Mouse (Mus musculus): ENCODE measurements around the gene Cers6.

DNA sequence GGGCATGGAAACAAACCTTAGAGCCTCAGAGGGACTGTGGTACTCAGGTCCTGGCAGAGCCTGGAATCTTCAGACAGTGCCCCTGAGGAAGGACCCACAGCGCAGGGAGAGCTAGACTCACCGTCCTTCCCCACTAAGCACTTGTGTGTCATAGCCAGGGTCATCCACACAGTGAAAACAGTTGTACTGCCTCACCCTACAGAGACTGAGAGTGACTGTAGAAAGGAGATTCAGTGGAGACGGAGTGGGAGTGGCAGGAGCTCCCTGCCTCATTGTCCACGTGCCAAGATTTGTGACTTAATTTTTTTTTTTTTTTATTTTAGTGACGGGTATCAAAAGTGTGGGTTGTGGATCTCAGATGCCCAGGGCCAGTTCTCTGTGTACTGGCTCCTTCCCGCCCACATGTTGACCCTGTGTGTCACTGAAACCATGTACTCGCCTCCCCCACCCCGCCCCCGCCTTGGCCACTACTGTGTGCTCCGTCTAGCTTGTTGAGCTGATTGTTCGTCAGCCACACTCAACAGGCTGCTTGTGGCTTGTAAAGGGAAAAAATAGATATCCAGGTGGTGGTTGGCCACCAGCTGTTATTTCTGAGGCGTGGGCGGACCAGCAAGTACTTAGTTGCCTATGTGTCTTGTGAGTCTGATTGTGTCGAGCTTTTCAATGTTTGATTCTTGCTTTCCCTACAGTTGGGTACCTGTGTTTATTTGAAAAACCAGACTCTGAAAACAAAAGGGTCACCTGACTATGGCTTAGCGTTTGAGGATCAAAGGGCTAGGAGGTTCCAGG is 12.6 kb downstream of the Cers6 start:
- TF ChIP-seq POLR2A (IDR thresholded peaks at IDR 0.05; ENCODE audit: control insufficient read depth, extremely low read depth, insufficient read depth, low read length, poor library complexity), result no peak
- TF ChIP-seq CTCF (IDR thresholded peaks at IDR 0.05; ENCODE audit: borderline replicate concordance, control insufficient read depth, extremely low read depth, insufficient read depth, low read length, poor library complexity), result no peak
